Mouse (Mus musculus): Measurements from ENCODE around the gene Zfp768.

DNA sequence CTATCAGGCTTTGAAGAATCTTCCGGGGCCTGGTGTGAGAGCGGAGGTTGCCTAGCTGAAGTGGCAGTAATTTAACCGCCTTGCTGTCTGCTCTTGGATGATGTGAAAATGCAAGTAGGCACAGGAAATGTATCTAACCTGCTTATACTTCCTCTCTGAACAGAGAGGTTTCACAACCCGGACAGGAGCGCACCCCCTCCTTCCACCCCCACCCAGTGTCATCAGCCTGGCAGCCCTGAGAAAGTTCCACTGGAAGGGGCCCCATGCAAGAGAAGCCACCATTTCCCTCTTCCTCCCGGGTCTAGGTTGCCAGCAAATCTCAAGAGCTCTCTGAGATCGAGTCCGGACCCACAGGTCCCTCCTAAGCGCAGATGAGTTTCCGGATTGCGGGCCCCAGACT lies 49.3 kb downstream of the Zfp768 start, which contains the start of gene Itgal:
- TF ChIP-seq POLR2A (IDR thresholded peaks at IDR 0.05; ENCODE audit: insufficient read length, low read depth) (no peak), SRF (IDR thresholded peaks at IDR 0.05; ENCODE audit: control insufficient read depth, insufficient read length, low read depth) (no peak), E2F4 (IDR thresholded peaks at IDR 0.05; ENCODE audit: insufficient read depth) (no peak), USF1 (IDR thresholded peaks at IDR 0.05; ENCODE audit: low read depth) (no peak), REST (IDR thresholded peaks at IDR 0.05; ENCODE audit: insufficient read depth, insufficient read length) (no peak), POLR2AphosphoS2 (IDR thresholded peaks at IDR 0.05; ENCODE audit: insufficient read length, low read depth) (no peak), MAX (IDR thresholded peaks at IDR 0.05; ENCODE audit: low read depth) (no peak), MYOD1 (IDR thresholded peaks at IDR 0.05; ENCODE audit: control insufficient read depth in 1 of 3, insufficient read length in 2 of 3, low read depth in 2 of 3) (no peak), TCF12 (IDR thresholded peaks at IDR 0.05; ENCODE audit: insufficient read depth, poor library complexity, severe bottlenecking) (no peak)

Data from myocyte (in vitro differentiated cells).